Mouse (Mus musculus): ENCODE data around the gene Cers2.

Cers2 gene

DNA sequence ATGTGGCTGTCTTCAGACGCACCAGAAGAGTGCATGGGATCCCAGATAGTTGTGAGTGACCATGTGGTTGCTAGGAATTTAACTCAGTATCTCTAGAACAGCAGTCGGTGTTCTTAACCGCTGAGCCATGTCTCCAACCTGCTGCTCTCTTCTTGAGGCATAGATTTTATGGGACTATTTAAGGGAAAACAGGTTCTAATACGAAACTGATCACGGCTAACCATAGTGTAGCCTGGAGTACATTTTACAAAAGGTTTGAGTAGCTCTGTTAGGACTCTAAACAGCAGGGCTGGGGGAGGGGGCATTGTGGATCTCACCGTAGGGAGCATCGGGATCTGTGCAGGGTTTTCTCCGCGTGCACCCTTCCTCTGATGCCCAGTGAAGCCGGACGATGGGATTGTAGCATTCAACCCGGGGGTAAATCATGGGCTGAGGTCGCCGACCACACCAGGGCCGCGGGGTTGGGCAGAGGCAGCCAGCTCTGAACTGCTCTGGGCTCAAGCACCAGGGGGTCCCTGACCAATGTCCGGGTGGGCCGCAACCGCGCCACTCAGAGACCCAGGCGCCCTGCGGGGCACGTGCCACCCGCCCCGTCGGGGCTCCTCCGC, at the start of gene Cers2:
Gene Cers2 (plus strand): TSS at position 306 of the 608 bp plus-strand sequence.
- no peak for DNase-seq

DNA sequence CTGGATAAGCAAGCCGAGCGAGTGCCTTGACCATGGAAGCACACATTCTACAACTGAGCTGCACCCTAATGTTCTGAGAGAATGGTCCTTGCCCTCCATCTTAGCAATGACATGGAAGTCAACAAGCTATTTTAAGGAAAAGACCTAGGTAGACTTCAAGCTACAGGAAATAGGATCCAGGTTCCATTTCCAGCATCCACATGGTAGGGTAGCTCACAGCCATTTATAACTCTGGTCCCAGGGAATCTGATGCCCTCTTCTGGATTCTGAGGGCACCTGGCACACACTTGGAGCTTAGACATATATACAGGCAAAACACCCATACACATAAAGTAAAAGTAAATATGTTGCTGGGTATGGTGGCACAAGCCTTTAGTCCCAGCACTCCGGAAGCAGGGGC, 48.5 kb upstream of the Cers2 start:
- no peak for DNase-seq

- DNase-seq, result no peak
These were observed 46.7 kb upstream of the Cers2 start for GRCm38 (mm10) chr3:95267855-95268254.

DNA sequence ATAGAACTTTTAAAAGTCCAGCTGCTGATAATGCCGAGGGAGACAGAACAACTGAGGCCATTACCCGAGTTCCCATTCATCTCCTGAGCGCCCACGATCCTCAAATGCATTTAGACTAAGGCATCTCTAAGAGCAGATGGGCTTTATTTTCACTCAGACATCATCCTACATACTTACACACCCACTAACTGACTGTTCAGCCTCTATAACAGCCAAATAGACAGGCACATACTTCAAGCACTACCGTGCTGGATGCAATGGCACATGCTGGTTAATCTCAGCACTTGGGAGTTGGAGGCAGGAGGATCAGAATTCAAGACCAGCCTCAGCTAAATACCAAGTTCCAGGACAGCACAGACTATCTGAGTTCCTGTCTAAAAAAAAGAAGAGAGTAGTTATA, 44.8 kb upstream of the Cers2 start:
- DNase-seq, result no peak

GRCm38 (mm10) chr3:95270766-95271364, 43.7 kb upstream of the Cers2 start:
- no peak for DNase-seq

DNA sequence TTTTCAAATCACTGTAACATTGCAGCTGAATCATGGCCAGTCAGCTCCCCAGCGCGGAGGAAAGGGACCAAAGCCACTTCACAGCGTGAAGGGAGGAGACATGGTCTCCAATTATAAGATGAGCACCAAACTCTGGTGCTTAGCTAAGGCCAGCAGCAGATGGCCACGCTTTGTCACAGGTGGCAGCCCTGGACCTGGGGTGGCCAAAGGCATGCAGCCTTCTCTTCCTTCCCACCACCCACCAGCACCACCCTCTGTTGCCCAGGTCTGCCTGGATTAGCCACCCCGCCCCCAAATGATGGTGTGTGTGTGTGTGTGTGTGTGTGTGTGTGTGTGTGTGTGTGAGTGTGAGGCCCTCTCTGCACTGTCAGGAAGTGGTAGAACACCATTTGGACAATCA, 41.1 kb upstream of the Cers2 start:
- no peak for DNase-seq

GRCm38 (mm10) chr3:95274453-95274852, 40.1 kb upstream of the Cers2 start:
- no peak for DNase-seq

GRCm38 (mm10) chr3:95275161-95275560, 39.4 kb upstream of the Cers2 start:
- DNase-seq, result no peak

DNA sequence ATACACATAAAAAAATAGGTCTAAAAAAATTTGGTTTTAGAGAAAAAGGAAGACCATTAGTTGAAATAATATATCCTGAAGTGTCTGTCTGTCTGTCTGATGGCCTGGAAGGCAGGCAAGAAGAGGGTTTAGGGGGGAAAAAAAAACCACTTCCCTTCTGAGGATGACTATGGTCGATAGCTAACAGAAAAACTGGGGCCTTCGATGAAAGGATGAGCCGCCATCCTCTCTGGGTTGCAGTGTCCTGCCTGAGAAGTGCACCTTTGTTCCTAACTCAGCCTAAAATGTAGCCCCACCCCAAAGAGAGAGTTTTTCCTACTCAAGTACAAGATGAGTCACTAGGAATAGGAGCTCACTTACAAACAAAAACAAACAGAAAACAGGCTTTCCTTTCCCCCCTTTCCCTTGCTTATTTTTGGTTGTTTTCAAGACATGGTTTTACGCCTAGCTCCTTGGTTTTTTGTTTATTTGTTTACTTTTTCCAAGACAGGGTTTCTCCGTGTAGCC, 38.1 kb upstream of the Cers2 start:
- no peak for DNase-seq

DNA sequence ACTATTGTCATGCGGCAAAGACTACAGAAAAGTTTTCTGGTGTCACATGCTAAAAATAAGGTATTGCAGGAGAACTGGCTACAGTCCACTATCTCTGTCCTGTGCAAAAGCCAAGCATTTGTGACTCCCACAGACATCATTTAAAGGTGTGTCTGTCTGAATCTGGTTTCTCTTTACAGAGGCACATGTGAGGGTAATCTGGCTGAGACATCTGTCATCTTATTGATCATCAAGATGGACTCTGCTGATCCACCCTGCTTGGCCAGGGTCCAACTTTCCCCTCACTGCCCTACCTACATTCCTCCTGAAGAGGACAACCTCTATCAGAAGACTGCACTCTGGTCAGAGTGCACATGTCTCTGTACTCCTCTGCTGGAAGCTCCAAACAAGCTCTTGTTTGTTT, 37.4 kb upstream of the Cers2 start:
- no peak for DNase-seq

- peak; percentile 49 for DNase-seq
These were observed 33.8 kb upstream of the Cers2 start for GRCm38 (mm10) chr3:95280747-95281146.

DNA sequence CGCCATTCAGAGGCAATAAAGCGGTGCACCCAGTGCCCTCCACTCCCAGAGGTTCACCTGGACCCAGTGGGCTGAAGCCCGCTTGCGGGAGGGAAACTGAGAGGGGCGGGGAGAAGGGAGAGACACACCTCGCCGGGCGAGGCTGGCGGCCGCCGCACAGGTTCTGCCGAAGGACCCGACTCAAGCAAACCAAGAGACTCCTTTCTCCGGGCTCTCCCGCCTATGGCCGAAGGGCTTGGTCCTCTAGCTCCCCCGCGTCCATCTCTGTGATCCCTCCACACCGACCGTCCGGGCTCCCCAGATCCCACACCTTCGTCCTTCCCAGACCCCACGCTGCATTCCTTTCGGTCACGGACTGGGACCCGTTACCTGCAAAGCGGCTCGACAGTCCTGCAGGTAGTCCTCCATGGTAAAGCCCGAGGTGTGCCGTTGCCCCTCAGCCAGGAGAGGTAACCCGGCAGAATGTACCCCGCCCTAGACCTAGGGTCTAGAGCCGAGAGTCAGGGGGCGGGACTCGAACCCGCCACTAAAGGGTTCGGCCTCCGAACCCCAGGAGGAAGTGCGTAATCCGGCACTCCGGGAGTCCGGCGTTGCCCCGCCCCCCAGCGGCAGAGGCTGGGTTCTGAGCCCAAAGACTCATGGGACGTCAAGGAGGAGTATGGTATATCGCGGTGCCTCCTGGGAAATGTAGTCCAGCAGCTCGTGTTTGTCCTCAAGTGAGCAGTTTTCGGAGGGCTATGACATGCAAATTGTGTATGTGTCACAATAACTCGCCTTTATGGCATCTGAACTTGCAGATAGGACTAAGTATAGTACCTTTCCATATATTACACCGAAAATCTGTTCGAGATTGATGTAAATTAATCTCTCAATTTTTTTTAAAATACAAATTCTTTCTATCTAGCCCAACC, 33.1 kb upstream of the Cers2 start, which contains the start of the genes Mindy1 and Prune1:
Gene Mindy1 (plus strand): TSS at position 130 of the 911 bp plus-strand sequence.
Gene Prune1 (minus strand): TSS at position 861 of the 911 bp plus-strand sequence.
- DNase-seq, result peak; percentile 98

DNA sequence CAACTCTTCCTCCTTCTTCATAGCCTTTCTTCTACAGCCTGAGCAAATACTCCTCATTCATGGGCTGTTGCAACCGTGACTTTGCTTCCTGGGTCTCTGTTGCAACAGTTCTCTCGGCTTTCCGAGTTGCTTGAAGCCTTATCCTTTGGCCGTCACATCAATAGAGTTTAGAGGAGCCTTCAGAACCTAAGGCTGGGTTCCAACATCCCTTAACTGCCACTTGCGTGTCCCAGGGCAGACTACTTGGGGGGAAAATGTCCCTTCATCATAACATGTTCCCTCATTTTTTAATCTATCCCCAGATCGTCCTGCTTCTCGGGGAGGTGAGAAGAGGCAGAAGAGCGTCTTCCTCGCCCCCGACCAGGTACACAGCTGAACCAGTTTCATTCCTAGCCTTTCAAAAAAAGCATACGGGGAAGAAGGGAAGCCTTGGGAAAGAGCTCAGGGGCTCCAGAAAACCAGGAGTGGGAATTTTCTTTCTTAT, 32.2 kb upstream of the Cers2 start:
- DNase-seq, result no peak

GRCm38 (mm10) chr3:95282865-95283588, 31.6 kb upstream of the Cers2 start:
- DNase-seq, result peak; percentile 85

DNA sequence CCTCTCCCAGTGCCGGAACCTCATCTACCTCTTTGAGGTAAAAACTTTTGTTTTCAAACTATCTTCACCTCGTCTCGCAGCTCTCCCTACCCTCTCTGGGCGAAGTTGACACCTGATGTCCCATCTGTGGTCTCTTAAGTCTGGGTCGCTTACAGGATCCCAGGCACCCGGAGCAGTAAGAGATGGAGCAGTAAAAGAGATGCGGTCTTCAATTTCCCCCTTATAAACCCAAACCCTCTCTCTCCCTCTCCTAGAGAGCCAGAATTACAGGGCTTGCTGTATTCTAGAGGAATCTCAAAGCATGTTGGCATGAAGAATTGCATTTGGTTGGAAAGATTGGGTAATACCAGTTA, 31.0 kb upstream of the Cers2 start:
- DNase-seq, result no peak

- no peak for DNase-seq
These were observed 30.5 kb upstream of the Cers2 start for GRCm38 (mm10) chr3:95284062-95284461.

GRCm38 (mm10) chr3:95284501-95285281, 29.9 kb upstream of the Cers2 start:
- DNase-seq, result no peak

- no peak for DNase-seq
These were observed 29.2 kb upstream of the Cers2 start for GRCm38 (mm10) chr3:95285390-95285789.

DNA sequence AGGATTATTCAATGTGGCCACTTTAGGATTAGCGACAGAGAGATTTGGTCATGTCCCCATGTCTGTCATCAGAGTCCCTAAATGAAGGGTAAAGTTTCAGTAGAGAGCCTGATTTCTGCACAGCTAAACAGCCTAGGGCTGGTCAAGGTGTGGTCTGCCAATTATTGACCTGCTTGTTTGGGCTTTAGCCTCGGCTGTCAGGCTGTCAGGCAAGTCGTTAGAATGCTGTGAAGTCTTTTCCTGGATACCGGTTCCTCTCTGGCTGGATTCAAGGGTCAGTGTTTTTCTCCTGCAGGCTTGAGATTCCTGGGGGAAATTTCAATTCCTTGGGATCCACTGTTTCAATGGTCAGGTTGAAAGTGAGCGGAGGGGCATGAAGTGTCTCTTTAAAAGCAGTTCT, 28.6 kb upstream of the Cers2 start:
- DNase-seq, result peak; percentile 45

- peak; percentile 32 for DNase-seq
These were observed 28.1 kb upstream of the Cers2 start for GRCm38 (mm10) chr3:95286510-95286909.

DNA sequence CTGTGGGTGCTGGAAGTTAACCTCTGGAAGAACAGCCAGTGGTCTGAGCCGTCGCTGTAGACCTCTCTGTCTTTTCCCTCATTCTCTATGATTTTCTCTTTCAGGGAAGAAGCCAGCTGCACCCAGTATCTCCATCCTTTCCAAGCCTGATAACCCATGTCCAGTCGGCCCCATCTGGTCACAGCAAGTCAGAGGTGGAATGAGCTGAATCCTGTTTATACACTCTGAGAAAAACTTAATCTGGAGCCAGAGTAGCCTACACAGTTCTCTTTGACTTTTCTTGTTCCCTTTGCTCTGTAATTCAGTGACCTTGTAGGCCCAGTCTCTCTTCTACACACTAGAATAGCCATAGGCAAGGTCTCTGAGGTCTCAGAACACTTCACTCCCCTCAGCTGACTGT, 27.1 kb upstream of the Cers2 start:
- peak; percentile 37 for DNase-seq

- DNase-seq, result no peak
These were observed 25.2 kb upstream of the Cers2 start for GRCm38 (mm10) chr3:95289419-95289818.

Data from kidney, adult 18-20 months (tissue).